Mouse (Mus musculus): ENCODE measurements around the gene Gtf2h1.

DNA sequence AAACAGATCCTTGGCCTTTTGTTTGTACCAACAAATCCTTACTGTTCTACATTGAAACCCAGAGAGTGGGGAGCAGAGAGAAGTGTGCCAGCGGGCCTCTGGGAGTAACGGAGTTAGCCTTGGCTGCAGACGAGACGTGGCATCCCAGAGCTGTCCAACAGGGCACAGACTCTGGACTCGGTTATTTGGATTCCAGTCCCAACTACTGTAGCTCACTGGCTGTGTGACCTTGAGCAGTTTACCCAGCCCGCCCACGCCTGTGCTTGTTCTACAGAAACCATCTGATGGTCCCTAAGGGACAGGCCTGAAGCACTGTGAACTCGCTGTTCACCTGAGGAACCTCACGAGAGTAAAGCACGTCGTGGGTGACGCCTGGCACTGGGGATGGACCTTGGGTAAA, 34.0 kb downstream of the Gtf2h1 start:
- TF ChIP-seq CTCF (IDR thresholded peaks at IDR 0.05; ENCODE audit: low read depth, low read length) (no peak), POLR2A (IDR thresholded peaks at IDR 0.05; ENCODE audit: insufficient read depth, low read length) (no peak)

All from ES-Bruce4 (cell line).